Mouse (Mus musculus) right cerebral cortex, adult 2 months (tissue): ENCODE data around the gene T.
"Not testable (repeated sequence)": the region's sequence is repeated elsewhere in the genome, so short reads cannot be mapped to it uniquely, and the experiment has no call there.

Experiments used
- DNase-seq, 2 experiments: peaks; one replicate each; pipeline ENCODE4 v3.0.0; 2021 to 2022; ENCODE audit warnings: low spot score in 2 of 2

T gene

GRCm38 (mm10) chr17:8433978-8434960 lies at the start of gene T:
Gene T (plus strand): TSS chr17:8434423.
- no peak for DNase-seq

GRCm38 (mm10) chr17:8385441-8385840 lies 48.8 kb upstream of the T start:
- DNase-seq, result no peak

- DNase-seq, result peak; percentile 65 to 71
Measured at GRCm38 (mm10) chr17:8388463-8388862, 45.8 kb upstream of the T start.

- peak in 1 of 2 experiments; percentile 44 for DNase-seq
Measured at GRCm38 (mm10) chr17:8388990-8389789, 45.0 kb upstream of the T start.

- DNase-seq, result no peak
Measured at GRCm38 (mm10) chr17:8389790-8390095, 44.5 kb upstream of the T start.

GRCm38 (mm10) chr17:8390487-8390886 lies 43.7 kb upstream of the T start:
- DNase-seq, result no peak

- no peak for DNase-seq
Measured at GRCm38 (mm10) chr17:8396371-8396770, 37.9 kb upstream of the T start.

- DNase-seq, result no peak
Measured at GRCm38 (mm10) chr17:8397946-8398345, 36.3 kb upstream of the T start.

GRCm38 (mm10) chr17:8403932-8404331 lies 30.3 kb upstream of the T start:
- not testable (repeated sequence) for DNase-seq

GRCm38 (mm10) chr17:8406285-8406684 lies 27.9 kb upstream of the T start:
- DNase-seq, result no peak

- not testable (repeated sequence) for DNase-seq
Measured at GRCm38 (mm10) chr17:8408002-8408401, 26.2 kb upstream of the T start.

- DNase-seq, result no peak
Measured at GRCm38 (mm10) chr17:8408589-8409295, 25.5 kb upstream of the T start.

- DNase-seq, result no peak
Measured at GRCm38 (mm10) chr17:8410330-8410729, 23.9 kb upstream of the T start.

GRCm38 (mm10) chr17:8413656-8414055 lies 20.6 kb upstream of the T start:
- DNase-seq, result no peak

GRCm38 (mm10) chr17:8415533-8415932 lies 18.7 kb upstream of the T start:
- DNase-seq, result no peak

- no peak for DNase-seq
Measured at GRCm38 (mm10) chr17:8416865-8417264, 17.4 kb upstream of the T start.

- DNase-seq, result no peak
Measured at GRCm38 (mm10) chr17:8420739-8421138, 13.5 kb upstream of the T start.

GRCm38 (mm10) chr17:8421517-8421916 lies 12.7 kb upstream of the T start:
- DNase-seq, result no peak

GRCm38 (mm10) chr17:8423283-8423682 lies 10.9 kb upstream of the T start:
- peak in 1 of 2 experiments; percentile 18 for DNase-seq

GRCm38 (mm10) chr17:8429436-8429835 lies 4.8 kb upstream of the T start:
- no peak for DNase-seq

GRCm38 (mm10) chr17:8429896-8430295 lies 4.3 kb upstream of the T start:
- DNase-seq, result no peak

GRCm38 (mm10) chr17:8432179-8432800 lies 1.9 kb upstream of the T start:
- DNase-seq, result no peak
